Mouse (Mus musculus) spleen, adult 2 months (tissue): ENCODE measurements around the gene Chrnb1.

Experiments used
- CTCF ChIP-seq: fragments of 200-500 bp; IDR thresholded peaks from 2 replicates; pipeline ENCODE4 v1.5.1; 2011; ENCODE audit warnings: mild to moderate bottlenecking, inconsistent platforms; ENCODE audit not compliant: insufficient read depth, insufficient read length, insufficient replicate concordance; ENCODE audit errors: extremely low read depth
- POLR2A ChIP-seq: fragments of 200-500 bp; IDR thresholded peaks from 2 replicates; pipeline ENCODE4 v1.6.1; 2011; ENCODE audit warnings: low read depth, low read length, inconsistent platforms

DNA sequence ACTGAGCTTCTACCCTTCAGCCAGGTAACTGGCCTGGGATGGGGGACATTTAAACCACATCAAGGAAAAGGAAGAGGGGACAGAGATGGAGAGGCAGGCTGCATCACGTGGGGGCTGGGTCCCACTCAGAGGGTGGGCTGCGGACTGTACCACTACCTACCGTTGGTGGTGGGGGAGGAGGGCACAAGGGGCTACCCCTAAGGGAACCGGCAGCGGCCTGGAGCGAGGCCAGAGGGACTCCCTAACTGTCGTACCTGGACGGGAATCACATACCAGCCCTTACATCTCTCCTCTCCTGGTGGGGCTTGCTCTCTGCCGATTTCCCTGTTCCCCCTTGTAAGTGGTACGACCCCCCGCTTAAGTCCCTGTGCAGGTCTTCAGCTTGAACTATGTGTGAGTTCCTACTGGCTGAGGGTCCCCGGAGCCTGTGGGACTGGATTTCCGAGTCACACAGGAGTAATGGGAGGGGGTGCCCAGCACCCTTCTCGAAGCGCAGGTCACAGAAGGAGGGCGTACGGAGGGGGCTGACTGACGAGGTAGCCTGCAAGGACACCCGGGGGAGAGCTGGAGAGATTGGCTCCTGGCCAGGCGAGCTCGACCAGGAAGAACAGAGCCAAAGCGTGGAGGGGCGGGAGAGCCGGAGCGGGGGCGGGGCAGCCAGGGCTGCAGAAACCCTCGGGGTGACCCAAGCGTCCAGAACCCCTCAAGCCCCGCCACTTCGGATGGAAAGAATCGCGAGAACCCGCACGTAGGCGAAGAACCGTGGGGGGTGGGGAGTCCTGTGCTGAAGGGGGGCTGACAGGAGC, 4.9 kb upstream of the Chrnb1 start:
- TF ChIP-seq POLR2A (no peak), CTCF (no peak)
